In the genomic region with DNA sequence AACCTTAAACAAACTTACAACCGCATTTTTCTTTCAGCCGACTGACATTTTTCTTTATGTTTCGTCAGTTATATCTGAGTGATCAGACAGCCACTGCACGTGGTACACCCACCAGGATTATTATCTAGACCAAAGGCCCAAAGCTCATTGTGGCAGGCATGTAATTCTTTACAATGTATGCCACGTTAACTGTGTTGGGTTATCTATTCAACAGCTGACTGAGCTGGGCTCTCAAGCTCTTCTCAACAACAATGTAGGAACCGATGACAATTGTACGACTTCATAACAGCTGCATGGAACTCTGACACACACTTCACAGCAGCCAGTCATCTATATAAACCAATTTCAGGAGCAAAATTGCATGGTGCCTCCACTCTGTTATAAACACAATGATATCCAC, we compare ENCODE assay signal across 11 mouse cellular contexts.
"Had no signal": no experiment of that assay in that cellular context is flagged by ENCODE, and none has a peak within 500 bp of the region (broad histone marks: within the 10 kb centered on the region; RNA-seq: fewer than 3 reads in every experiment).

No protein-coding gene starts in this region.

- H3K4me3 ChIP-seq: limb, embryonic 13.5 days had no signal

- H3K4me1 ChIP-seq: limb, embryonic 13.5 days had no signal

- H3K27me3 ChIP-seq: limb, embryonic 13.5 days had no signal

- H3K4me2 ChIP-seq: limb, embryonic 13.5 days had no signal

- H3K27ac ChIP-seq: kidney, postnatal 0 days; limb, embryonic 13.5 days; liver, embryonic 14.5 days had no signal

- H3K9me3 ChIP-seq: limb, embryonic 13.5 days had no signal

- H3K9ac ChIP-seq: limb, embryonic 13.5 days; liver, embryonic 14.5 days had no signal

- H3K36me3 ChIP-seq: limb, embryonic 13.5 days had no signal

- DNase-seq: kidney, adult 9 months; kidney, postnatal 4 days; left cerebral cortex, postnatal 4 days; lung, adult 18-20 months; right cerebral cortex, postnatal 4 days; spleen, adult 18-20 months; thymus, adult 18-20 months; thymus, postnatal 14 days had no signal
